ENCODE assay signal across 13 mouse cellular contexts in genomic region chr4:132397120-132397519, GRCm38 (mm10). TPM values are rescaled to one million over a fixed set of nuclear protein-coding genes. Genes with fewer than 3 reads are reported as not detected.
A peak's percentile ranks its signal among the peaks of the same experiment; 100 is the strongest.
DNase-seq lines count a peak whose midpoint lies in the region; ATAC-seq and TF ChIP-seq lines count a peak whose summit lies in the region.
"Had no signal": no experiment of that assay in that cellular context is flagged by ENCODE, and none has a peak within 500 bp of the region (broad histone marks: within the 10 kb centered on the region; RNA-seq: fewer than 3 reads in every experiment).

No protein-coding gene starts in this region.

- H3K4me2 ChIP-seq in heart, embryonic 14.5 days (ENCODE audit: low read length): peak overlapping the region; percentile 67
- peak overlapping the region; percentile 56 for H3K4me2 ChIP-seq in lung, embryonic 15.5 days
- peak overlapping the region; percentile 69 for H3K4me2 ChIP-seq in liver, postnatal 0 days (ENCODE audit: low read depth, low read length)

- no peaks in the 10 kb centered on the region for H3K9me3 ChIP-seq in heart, embryonic 14.5 days (ENCODE audit: control insufficient read depth, low read length)
- no peaks in the 10 kb centered on the region for H3K9me3 ChIP-seq in lung, embryonic 15.5 days
- no peaks in the 10 kb centered on the region for H3K9me3 ChIP-seq in liver, postnatal 0 days (ENCODE audit: low read length)
- H3K9me3 ChIP-seq: hindbrain, embryonic 15.5 days; midbrain, embryonic 13.5 days had no signal

- no peaks in the 10 kb centered on the region for H3K27me3 ChIP-seq in heart, embryonic 14.5 days (ENCODE audit: control insufficient read depth, insufficient read depth, low read length)
- no peaks in the 10 kb centered on the region for H3K27me3 ChIP-seq in lung, embryonic 15.5 days
- no peaks in the 10 kb centered on the region for H3K27me3 ChIP-seq in liver, postnatal 0 days (ENCODE audit: insufficient read depth, low read length)
- H3K27me3 ChIP-seq: hindbrain, embryonic 15.5 days; midbrain, embryonic 13.5 days had no signal

- H3K36me3 ChIP-seq in heart, embryonic 14.5 days (ENCODE audit: control insufficient read depth, insufficient read depth, low read length): 0 out of 2 replicates have a peak, but pooled peaks cover 3% of the 10 kb centered on the region
- H3K36me3 ChIP-seq in lung, embryonic 15.5 days: no peaks in the 10 kb centered on the region
- H3K36me3 ChIP-seq in liver, postnatal 0 days (replicated peaks; ENCODE audit: insufficient read depth, low read length): no peaks in the 10 kb centered on the region
- H3K36me3 ChIP-seq: hindbrain, embryonic 15.5 days; midbrain, embryonic 13.5 days had no signal

- DNase-seq in heart, postnatal 14 days: no peak
- DNase-seq in lung, adult 18-20 months: no peak
- no peak for DNase-seq in liver, postnatal 0 days
- DNase-seq in spleen, postnatal 36 days (ENCODE audit: low spot score in 2 of 2): no peak
- no peak for DNase-seq in gastrocnemius, postnatal 14 days
- DNase-seq: cerebellum, adult 9-10 months had no signal

- no peak for TF ChIP-seq EP300 in liver, postnatal 0 days (IDR thresholded peaks at IDR 0.05; ENCODE audit: low read depth)

- H3K9ac ChIP-seq in heart, embryonic 14.5 days (ENCODE audit: low read length): no peak overlapping the region
- H3K9ac ChIP-seq in lung, embryonic 15.5 days: no peak overlapping the region
- H3K9ac ChIP-seq in liver, postnatal 0 days (replicated peaks): no peak overlapping the region; the same call in 1 of the 2 replicates
- H3K9ac ChIP-seq: hindbrain, embryonic 15.5 days; midbrain, embryonic 13.5 days had no signal

- 67% methylated on average over 3 of the region's 3 CpGs for WGBS in heart, embryonic 14.5 days
- WGBS in lung, embryonic 15.5 days: 51% methylated on average over 3 of the region's 3 CpGs
- 68% methylated on average over 3 of the region's 3 CpGs for WGBS in liver, postnatal 0 days (ENCODE audit: insufficient replicate concordance)

- H3K4me3 ChIP-seq in heart, embryonic 14.5 days (ENCODE audit: control insufficient read depth in 1 of 2, insufficient read depth in 1 of 2, low read depth in 1 of 2, low read length in 2 of 2): peak overlapping the region in 1 of 2 experiments; percentile 43; a peak in 2 of 4 replicates
- H3K4me3 ChIP-seq in lung, embryonic 15.5 days: no peak overlapping the region
- H3K4me3 ChIP-seq in liver, postnatal 0 days (ENCODE audit: low read depth, low read length): peak overlapping the region; percentile 49
- H3K4me3 ChIP-seq: midbrain, embryonic 13.5 days had no signal

- intact Hi-C loops in heart, postnatal 14 days (cut with DNase I): no loop called here
- intact Hi-C loops in gastrocnemius, postnatal 14 days (cut with DNase I; ENCODE audit: low total_unique reads): no loop called here

- no peak for TF ChIP-seq CTCF in liver, postnatal 0 days (IDR thresholded peaks at IDR 0.05; ENCODE audit: low read depth)

- peaks cover 4 to 27% of the 10 kb centered on the region in 2 experiments; a peak in 3 of 4 replicates for H3K4me1 ChIP-seq in heart, embryonic 14.5 days (ENCODE audit: control insufficient read depth in 2 of 2, insufficient read depth in 2 of 2, low read length in 2 of 2)
- H3K4me1 ChIP-seq in lung, embryonic 15.5 days: peaks cover 17% of the 10 kb centered on the region
- H3K4me1 ChIP-seq in liver, postnatal 0 days (ENCODE audit: insufficient read depth): peaks cover 11% of the 10 kb centered on the region

- H3K27ac ChIP-seq in heart, embryonic 14.5 days (replicated peaks in 1 of 2; ENCODE audit: control insufficient read depth in 1 of 2, insufficient read depth in 1 of 2, low read depth in 2 of 2, low read length in 2 of 2): peak overlapping the region in 1 of 2 experiments; percentile 74; a peak in 1 of 4 replicates
- H3K27ac ChIP-seq in lung, embryonic 15.5 days: no peak overlapping the region
- H3K27ac ChIP-seq in liver, postnatal 0 days (ENCODE audit: low read depth): no peak overlapping the region
- H3K27ac ChIP-seq: hindbrain, embryonic 15.5 days; midbrain, embryonic 13.5 days had no signal

- no peak for ATAC-seq in heart, embryonic 14.5 days (ENCODE audit: insufficient number of reproducible peaks, insufficient read depth, low FRiP score, low read depth)
- no peak for ATAC-seq in lung, embryonic 15.5 days (ENCODE audit: borderline replicate concordance, extremely low read depth, low FRiP score, low TSS enrichment)
- peak; percentile 40; the same call in 1 of the 2 replicates for ATAC-seq in erythroblast, adult 5-6 weeks (replicated peaks; ENCODE audit: low FRiP score, poor library complexity, severe bottlenecking)
- no peak for ATAC-seq in liver, postnatal 0 days
- ATAC-seq: CD4-positive, CD25-positive, alpha-beta regulatory T cell, adult 4 months; forebrain, embryonic 14.5 days; midbrain, embryonic 13.5 days had no signal

RNA-seq across cellular contexts. Expression of gene Phactr4, which starts 25.2 kb away (rescaled TPM):
- polyA plus RNA-seq in heart, embryonic 14.5 days (2014; fragmentation: Nextera tagmentation; extraction: Ambion mirVana): 19.3 and 20.2 TPM in 2 replicates
- 10 to 100 TPM; 28.4 to 29.8 TPM for total RNA-seq in heart, postnatal 14 days (2021)
- polyA plus RNA-seq in lung, embryonic 15.5 days (2015; fragmentation: Nextera tagmentation; extraction: Ambion mirVana): 17.6 and 18.7 TPM in 2 replicates
- total RNA-seq in erythroblast, adult 5-6 weeks (2015; ENCODE audit: low replicate concordance): 8.8 and 16.9 TPM in 2 replicates
- 14.1 and 28.0 TPM in 2 replicates for total RNA-seq in erythroblast, adult 5-6 weeks (2017; ENCODE audit: low replicate concordance)
- 6.2 and 7.7 TPM in 2 replicates for polyA plus RNA-seq in liver, postnatal 0 days (2015; fragmentation: Nextera tagmentation; extraction: Ambion mirVana)
- total RNA-seq in gastrocnemius, postnatal 14 days (2021): 10 to 100 TPM; 13.2 to 13.3 TPM

RNA-seq across cellular contexts. Expression of gene Rcc1, which starts 43.7 kb away (rescaled TPM):
- 18.9 and 21.1 TPM in 2 replicates for polyA plus RNA-seq in heart, embryonic 14.5 days (2014; fragmentation: Nextera tagmentation; extraction: Ambion mirVana)
- 10 to 100 TPM in 1 of 2 experiments, 1 to 10 TPM in 1; 9.5 to 13.3 TPM for total RNA-seq in heart, postnatal 14 days (2021)
- 89.2 and 92.6 TPM in 2 replicates for polyA plus RNA-seq in lung, embryonic 15.5 days (2015; fragmentation: Nextera tagmentation; extraction: Ambion mirVana)
- total RNA-seq in erythroblast, adult 5-6 weeks (2015; ENCODE audit: low replicate concordance): 5.6 and 16.1 TPM in 2 replicates
- total RNA-seq in erythroblast, adult 5-6 weeks (2017; ENCODE audit: low replicate concordance): 12.4 and 17.8 TPM in 2 replicates
- polyA plus RNA-seq in liver, postnatal 0 days (2015; fragmentation: Nextera tagmentation; extraction: Ambion mirVana): 21.3 and 25.6 TPM in 2 replicates
- total RNA-seq in gastrocnemius, postnatal 14 days (2021): 1 to 10 TPM; 7.5 to 9.1 TPM
